Mouse (Mus musculus) kidney, adult 2 months (tissue): ENCODE data around the gene Sqor. TPM values are rescaled to one million over a fixed set of nuclear protein-coding genes. Genes with fewer than 3 reads are reported as not detected.

Experiments
- DNase-seq: peaks from one replicate; pipeline ENCODE4 v3.0.0; 2021
- H3K27ac ChIP-seq: fragments of 200-500 bp; 2 replicates; pipeline ENCODE4 v1.5.1; 2012; ENCODE audit warnings: low read depth, low read length, control low read depth, inconsistent platforms; ENCODE audit not compliant: insufficient read depth
- H3K27me3 ChIP-seq: fragments of 200-500 bp; replicated peaks from 2 replicates; pipeline ENCODE4 v1.6.1; 2012; ENCODE audit warnings: mild to moderate bottlenecking, moderate library complexity, low read length, inconsistent platforms; ENCODE audit not compliant: control insufficient read depth, insufficient read depth
- H3K36me3 ChIP-seq: fragments of 200-500 bp; 2 replicates; pipeline ENCODE4 v1.6.1; 2012; ENCODE audit warnings: mild to moderate bottlenecking, moderate library complexity, low read length, inconsistent platforms; ENCODE audit not compliant: control insufficient read depth, insufficient read depth
- H3K4me1 ChIP-seq: fragments of 200-500 bp; 2 replicates; pipeline ENCODE4 v1.6.1; 2011; ENCODE audit warnings: low read length; ENCODE audit not compliant: control insufficient read depth, insufficient read depth
- H3K4me3 ChIP-seq: fragments of 200-500 bp; 2 replicates; pipeline ENCODE4 v1.5.1; 2011; ENCODE audit warnings: mild to moderate bottlenecking, low read depth, low read length, control low read depth; ENCODE audit not compliant: insufficient read depth
- CTCF ChIP-seq: fragments of 200-500 bp; conservative IDR thresholded peaks from 2 replicates; pipeline ENCODE4 v1.5.1; 2011; ENCODE audit warnings: low read depth, mild to moderate bottlenecking, control low read depth, low read length, moderate library complexity, mixed read lengths; ENCODE audit not compliant: insufficient read depth, insufficient read length
- POLR2A ChIP-seq: fragments of 200-500 bp; IDR thresholded peaks from one replicate; pipeline ENCODE4 v1.6.1; 2011; ENCODE audit warnings: low read depth, low read length, control low read depth
- WGBS: fragments of 180-500 bp; shearing (Covaris S2); methylation state at CpG from one replicate; pipeline ENCODE4 v1.1.7; 2018; 5-methylcytosine and 5-hydroxymethylcytosine counted together
- polyA plus RNA-seq: library from polyadenylated mRNA; depleted of rRNA; stranded (reverse); fragments of >200 nt; gene quantifications from 2 replicates; pipeline ENCODE4 v1.2.3, GENCODE M21; 2012

The Sqor gene
- polyA plus RNA-seq, 1 experiment = 84.5 TPM

DNA sequence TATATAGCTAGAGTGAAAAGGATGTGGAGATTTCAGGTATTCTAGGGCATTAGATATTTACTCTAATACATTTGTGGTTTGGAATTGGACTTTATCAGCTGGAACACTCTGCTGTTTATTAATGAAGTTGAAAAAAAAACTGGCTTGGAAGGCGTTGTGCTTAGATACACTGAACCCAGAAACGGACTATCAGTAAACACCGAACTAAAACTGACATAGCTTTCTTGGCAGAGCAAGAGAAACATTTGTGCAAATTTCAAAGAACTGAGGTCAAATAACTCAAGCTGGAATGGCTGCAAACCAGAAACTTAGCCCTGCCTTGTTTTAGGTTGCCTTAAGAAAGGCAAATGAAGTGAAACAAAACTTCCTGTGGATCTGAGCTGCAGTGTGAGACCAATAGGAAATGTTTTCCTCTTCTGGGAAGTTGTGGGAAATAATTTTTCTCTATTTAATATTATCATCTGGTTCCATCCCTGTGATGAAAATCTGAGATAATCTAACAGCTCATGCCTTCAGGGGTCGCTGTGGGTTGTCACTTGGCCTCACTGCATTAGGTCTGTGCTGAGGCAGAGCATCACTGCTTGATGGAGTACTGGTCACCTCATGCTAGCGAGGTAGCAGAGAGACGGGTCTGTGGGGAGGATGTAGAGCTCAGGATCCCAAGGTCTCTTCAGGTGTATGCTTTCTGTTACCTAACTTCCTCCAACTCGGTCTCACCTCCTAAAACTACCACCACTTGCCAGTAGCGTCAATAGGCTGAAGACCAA, 16.7 kb downstream of the Sqor start:
- H3K4me3 ChIP-seq = no peak overlapping the region
- peak; percentile 53 for DNase-seq
- no peak for TF ChIP-seq POLR2A
- TF ChIP-seq CTCF = no peak; the same call in 1 of the 2 replicates
- 59% methylated on average over 8 of the region's 8 CpGs for WGBS
- H3K4me1 ChIP-seq = peaks cover 30% of the 10 kb centered on the region
- H3K36me3 ChIP-seq = no peaks in the 10 kb centered on the region
- H3K27me3 ChIP-seq = no peaks in the 10 kb centered on the region
- peak overlapping the region; percentile 39; the same call in 1 of the 2 replicates for H3K27ac ChIP-seq

DNA sequence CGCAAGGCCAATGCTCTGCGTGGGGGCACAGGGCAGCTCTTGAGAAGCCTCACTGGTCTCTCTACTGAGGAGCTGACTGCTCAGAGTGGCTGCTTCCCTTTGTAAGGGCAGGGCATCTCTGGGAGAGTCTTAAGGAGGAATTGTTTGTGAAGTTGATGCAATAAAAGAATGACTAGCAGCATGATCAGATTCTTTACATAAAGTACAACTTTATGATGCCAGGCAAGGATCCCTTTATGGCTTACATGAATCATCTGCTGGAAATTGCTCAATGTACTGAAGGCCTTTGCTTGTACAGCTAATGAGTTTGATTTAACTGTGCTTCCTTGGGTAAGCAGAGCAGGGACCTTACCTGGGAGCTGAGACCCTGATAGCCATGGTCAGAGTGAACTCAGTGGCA, 18.7 kb downstream of the Sqor start:
- no peak overlapping the region for H3K27ac ChIP-seq
- DNase-seq = no peak
- WGBS = 51% methylated on average over 2 of the region's 2 CpGs

DNA sequence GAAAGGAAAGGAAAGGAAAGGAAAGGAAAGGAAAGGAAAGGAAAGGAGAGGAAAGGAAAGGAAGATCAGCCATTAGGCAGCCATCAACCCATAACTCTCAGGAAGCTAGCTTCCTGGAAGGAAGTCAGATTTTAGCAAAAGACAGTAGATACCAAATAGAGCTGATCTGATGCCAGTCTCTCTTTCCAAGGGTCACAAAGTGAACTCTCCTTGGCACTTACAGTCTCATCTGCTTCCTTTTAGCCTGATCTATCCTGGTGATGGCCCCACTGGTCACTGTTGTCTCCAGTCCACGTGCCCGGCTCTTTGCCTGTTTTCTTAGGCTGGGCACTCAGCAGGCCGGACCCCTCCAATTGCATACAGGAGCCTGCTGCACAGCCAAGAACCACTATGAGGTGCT, 19.7 kb downstream of the Sqor start:
- WGBS = 67% methylated on average over 3 of the region's 3 CpGs
- Histone ChIP-seq H3K27me3 (no peaks in the 10 kb centered on the region), H3K27ac (peak overlapping the region; percentile 55; the same call in 1 of the 2 replicates), H3K4me3 (no peak overlapping the region), H3K4me1 (peaks cover 37% of the 10 kb centered on the region), H3K36me3 (no peaks in the 10 kb centered on the region; the same call in 1 of the 2 replicates)
- no peak for TF ChIP-seq CTCF
- no peak for TF ChIP-seq POLR2A
- DNase-seq = peak; percentile 31

More for the DNA sequence above, 18.7 kb downstream of the Sqor start:
- H3K27me3 ChIP-seq = no peaks in the 10 kb centered on the region
- H3K4me3 ChIP-seq = no peak overlapping the region
- no peaks in the 10 kb centered on the region; the same call in 1 of the 2 replicates for H3K36me3 ChIP-seq
- TF ChIP-seq CTCF = no peak
- no peak for TF ChIP-seq POLR2A
- peaks cover 30% of the 10 kb centered on the region for H3K4me1 ChIP-seq

DNA sequence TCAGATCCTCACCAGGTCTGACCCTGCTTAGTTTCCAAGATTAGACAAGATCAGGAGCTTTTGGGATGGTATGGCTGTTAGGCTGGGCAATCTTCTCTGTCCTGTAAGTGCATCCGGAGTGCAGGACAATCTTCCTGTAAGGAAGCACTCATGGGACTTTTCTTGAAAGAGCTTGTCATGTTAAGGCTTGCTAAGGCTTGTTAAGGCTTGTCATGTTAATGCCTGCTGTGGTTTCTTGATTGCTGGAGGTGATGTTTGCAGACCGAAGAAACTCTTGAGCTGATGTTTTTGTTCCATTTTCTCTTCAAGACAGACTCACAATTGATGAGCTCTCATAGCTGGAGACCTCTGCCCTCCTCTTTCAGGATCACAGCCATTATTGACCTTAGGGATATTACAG, 21.1 kb downstream of the Sqor start:
- Histone ChIP-seq H3K36me3 (no peaks in the 10 kb centered on the region; the same call in 1 of the 2 replicates), H3K4me1 (peaks cover 30% of the 10 kb centered on the region), H3K4me3 (no peak overlapping the region), H3K27me3 (no peaks in the 10 kb centered on the region), H3K27ac (no peak overlapping the region)
- 95% methylated on average over 2 of the region's 2 CpGs for WGBS
- no peak for DNase-seq
- TF ChIP-seq POLR2A (no peak), CTCF (no peak)

DNA sequence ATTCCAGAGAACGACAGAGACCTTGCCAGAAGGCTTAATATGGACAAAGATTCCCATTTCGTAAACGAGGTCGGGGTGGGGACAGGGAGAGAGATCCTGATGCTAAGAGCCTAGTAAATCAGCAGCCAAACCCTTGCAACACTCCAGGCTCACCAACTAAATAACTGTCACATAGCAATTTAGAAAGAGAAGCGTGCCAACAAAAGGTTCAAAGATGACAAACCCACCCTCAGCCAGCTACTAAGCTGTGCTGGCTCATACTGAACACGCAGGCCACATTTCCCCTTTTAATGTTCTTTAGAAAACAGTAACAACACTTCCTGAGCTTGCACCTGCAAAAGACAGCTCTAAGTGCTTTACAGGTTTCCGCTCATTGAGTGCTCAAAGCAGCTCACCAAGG, 24.3 kb downstream of the Sqor start:
- peak; percentile 79 for DNase-seq
- peaks cover 13% of the 10 kb centered on the region; the same call in 1 of the 2 replicates for H3K4me1 ChIP-seq
- TF ChIP-seq CTCF = no peak
- no peak for TF ChIP-seq POLR2A
- no peaks in the 10 kb centered on the region for H3K27me3 ChIP-seq
- H3K27ac ChIP-seq = peak overlapping the region; percentile 3
- H3K4me3 ChIP-seq = no peak overlapping the region
- peaks cover 5% of the 10 kb centered on the region; the same call in 1 of the 2 replicates for H3K36me3 ChIP-seq
- WGBS = 41% methylated on average over 7 of the region's 7 CpGs

DNA sequence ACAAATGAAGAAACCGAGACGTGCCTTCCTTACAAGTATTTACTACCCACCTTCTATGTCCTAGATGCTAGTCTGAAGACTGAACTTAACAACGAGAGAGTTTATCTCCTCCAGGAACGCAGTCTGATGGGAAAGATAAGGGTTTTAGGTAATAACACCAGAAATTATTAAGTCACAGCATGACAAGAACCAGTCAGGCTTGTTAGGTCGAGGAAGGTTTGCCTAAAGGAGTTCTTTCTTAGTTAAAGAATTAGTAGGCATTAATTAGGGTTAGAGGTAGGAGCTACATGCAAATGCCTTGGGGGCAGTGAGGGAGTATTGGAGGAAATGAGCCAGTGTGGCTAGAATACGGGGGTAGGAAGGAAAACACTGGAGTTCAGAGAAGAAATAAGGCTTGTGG, 24.7 kb downstream of the Sqor start:
- 47% methylated on average over 6 of the region's 6 CpGs for WGBS

DNA sequence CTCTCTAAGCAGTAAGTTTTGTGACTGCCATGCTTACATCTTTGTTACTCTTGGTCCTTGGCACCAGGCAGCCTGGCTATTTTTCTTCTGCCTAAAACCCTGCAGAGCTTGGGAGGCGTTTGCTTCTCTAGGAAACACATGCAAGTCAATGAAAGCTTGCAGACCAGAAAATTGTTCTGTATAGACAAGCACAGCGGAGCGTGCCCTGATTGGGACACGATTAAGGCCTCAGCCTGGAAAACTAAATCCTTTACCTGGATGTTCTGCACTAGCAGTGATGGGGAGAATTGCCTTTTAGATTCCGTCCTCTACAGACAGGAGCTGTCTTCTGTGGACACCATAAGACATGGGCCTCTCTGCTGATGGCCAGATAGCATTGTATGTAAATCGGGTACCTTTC, 39.4 kb downstream of the Sqor start:
- H3K27me3 ChIP-seq = no peaks in the 10 kb centered on the region
- 72% methylated on average over 6 of the region's 6 CpGs for WGBS
- no peak overlapping the region for H3K4me3 ChIP-seq
- DNase-seq = no peak
- TF ChIP-seq CTCF = no peak
- TF ChIP-seq POLR2A = no peak
- peaks cover 5% of the 10 kb centered on the region for H3K36me3 ChIP-seq
- H3K27ac ChIP-seq = no peak overlapping the region
- no peaks in the 10 kb centered on the region for H3K4me1 ChIP-seq

More for the DNA sequence above, 24.7 kb downstream of the Sqor start:
- H3K27me3 ChIP-seq = no peaks in the 10 kb centered on the region
- H3K36me3 ChIP-seq = peaks cover 5% of the 10 kb centered on the region; the same call in 1 of the 2 replicates
- TF ChIP-seq CTCF (no peak), POLR2A (no peak)
- DNase-seq = no peak
- no peak overlapping the region; the same call in 1 of the 2 replicates for H3K27ac ChIP-seq
- H3K4me3 ChIP-seq = no peak overlapping the region
- peaks cover 9% of the 10 kb centered on the region; the same call in 1 of the 2 replicates for H3K4me1 ChIP-seq
